9 mouse cellular contexts compared by ENCODE assay signal in genomic region chr11:90306993-90307392, GRCm38 (mm10). TPM values are rescaled to one million over a fixed set of nuclear protein-coding genes. Genes with fewer than 3 reads are reported as not detected.
A peak's percentile ranks its signal among the peaks of the same experiment; 100 is the strongest.
DNase-seq lines count a peak whose midpoint lies in the region; ATAC-seq and TF ChIP-seq lines count a peak whose summit lies in the region.
"Had no signal": no experiment of that assay in that cellular context is flagged by ENCODE, and none has a peak within 500 bp of the region (broad histone marks: within the 10 kb centered on the region; RNA-seq: fewer than 3 reads in every experiment).

No protein-coding gene starts in this region.

- H3K27me3 ChIP-seq in lung, embryonic 14.5 days (ENCODE audit: insufficient read depth, low read length), result no peaks in the 10 kb centered on the region
- H3K27me3 ChIP-seq in small intestine, adult 2 months (ENCODE audit: control insufficient read depth, insufficient read depth, low read length), result no peaks in the 10 kb centered on the region

- H3K9ac ChIP-seq in lung, embryonic 14.5 days, result no peak overlapping the region

- H3K4me2 ChIP-seq in lung, embryonic 14.5 days, result no peak overlapping the region

- no peak overlapping the region for H3K27ac ChIP-seq in lung, embryonic 14.5 days (ENCODE audit: low read depth)
- no peak overlapping the region for H3K27ac ChIP-seq in small intestine, adult 2 months (ENCODE audit: insufficient read depth, low read depth, low read length)

- WGBS in lung, embryonic 14.5 days, result 48% methylated on average over 6 of the region's 6 CpGs
- 34% methylated on average over 6 of the region's 6 CpGs for WGBS in small intestine, adult 2 months

- peak; percentile 90 for TF ChIP-seq CTCF in lung, embryonic 14.5 days (IDR thresholded peaks at IDR 0.05; ENCODE audit: low read depth)
- TF ChIP-seq CTCF in small intestine, adult 2 months (IDR thresholded peaks at IDR 0.05; ENCODE audit: extremely low read depth, insufficient read length, insufficient replicate concordance, low read depth, low read length), result peak; percentile 64; the same call in 1 of the 2 replicates

- TF ChIP-seq POLR2A in small intestine, adult 2 months (IDR thresholded peaks at IDR 0.05; ENCODE audit: low read depth, low read length), result no peak

- H3K36me3 ChIP-seq in lung, embryonic 14.5 days (ENCODE audit: insufficient read depth), result no peaks in the 10 kb centered on the region
- no peaks in the 10 kb centered on the region for H3K36me3 ChIP-seq in small intestine, adult 2 months (ENCODE audit: control insufficient read depth, insufficient read depth, low read length)

- ATAC-seq in CD4-positive, CD25-positive, alpha-beta regulatory T cell, adult 4 months, result no peak
- peak; percentile 49 to 80; a peak in 3 of 4 replicates for ATAC-seq in hematopoietic stem cell, adult 5-6 weeks (replicated peaks in 1 of 2; ENCODE audit: insufficient read depth in 1 of 2, low FRiP score in 2 of 2, low TSS enrichment in 1 of 2, low read depth in 1 of 2, poor library complexity in 2 of 2, severe bottlenecking in 2 of 2)
- ATAC-seq in lung, embryonic 14.5 days (ENCODE audit: insufficient read depth), result peak; percentile 58

- H3K4me1 ChIP-seq in lung, embryonic 14.5 days (ENCODE audit: insufficient read depth), result no peaks in the 10 kb centered on the region
- no peaks in the 10 kb centered on the region for H3K4me1 ChIP-seq in small intestine, adult 2 months (ENCODE audit: control insufficient read depth, insufficient read depth, insufficient read length, low read length)

- DNase-seq in CD4-positive, CD25-positive, alpha-beta regulatory T cell, adult 2 months (ENCODE audit: low read depth, low spot score), result peak; percentile 58
- peak; percentile 46 to 58 for DNase-seq in right cerebral cortex, adult 2 months (ENCODE audit: low spot score in 2 of 2)
- DNase-seq in right cerebral cortex, postnatal 36 days (ENCODE audit: low spot score in 2 of 2), result no peak
- peak; percentile 73 for DNase-seq in embryo, embryonic 11 days
- DNase-seq in lung, embryonic 14.5 days, result peak; percentile 86

- no peaks in the 10 kb centered on the region for H3K9me3 ChIP-seq in lung, embryonic 14.5 days (ENCODE audit: low read depth, low read length)

- no peak overlapping the region for H3K4me3 ChIP-seq in lung, embryonic 14.5 days (ENCODE audit: low read depth, low read length)
- H3K4me3 ChIP-seq in small intestine, adult 2 months (ENCODE audit: low read depth, low read length), result no peak overlapping the region
- H3K4me3 ChIP-seq: myocyte had no signal

RNA-seq across cellular contexts. Expression of gene Mmd, which starts 57.7 kb away (rescaled TPM):
- polyA plus RNA-seq in CD4-positive, CD25-positive, alpha-beta regulatory T cell, adult 4 months (2017; shearing (Covaris generic)), result 10 to 100 TPM; 20.8 to 21.5 TPM
- 14.4 and 15.1 TPM in 2 replicates for total RNA-seq in hematopoietic stem cell, adult 5-6 weeks (2017)
- polyA plus RNA-seq in lung, embryonic 14.5 days (2014; fragmentation: Nextera tagmentation; extraction: Ambion mirVana), result 31.5 and 33.9 TPM in 2 replicates
- 10.3 and 21.2 TPM in 2 replicates for polyA plus RNA-seq in small intestine, adult 2 months (2012; rRNA removed)

Comparison
In these comparisons a context has a peak if more than half of its experiments do, and no peak if none do; other contexts are left out.
1. DNase-seq: peak in CD4-positive, CD25-positive, alpha-beta regulatory T cell, adult 2 months (single experiment), right cerebral cortex, adult 2 months (2 of 2), embryo, embryonic 11 days (single experiment) and lung, embryonic 14.5 days (single experiment); none in right cerebral cortex, postnatal 36 days (0 of 2).